Mouse (Mus musculus) kidney, adult 9 months (tissue): ENCODE data around the gene Lsm5.

ENCODE experiments used
- DNase-seq: peaks from one replicate; pipeline ENCODE4 v3.0.0; 2022

Gene Lsm5

GRCm38 (mm10) chr6:56703931-56704900 lies at the start of gene Lsm5:
TSS of gene Lsm5 (minus strand) at chr6:56704710.
- DNase-seq, result peak; percentile 94

GRCm38 (mm10) chr6:56753719-56754118 lies 49.2 kb upstream of the Lsm5 start:
- no peak for DNase-seq

- DNase-seq, result peak; percentile 12
Observed at GRCm38 (mm10) chr6:56745950-56746543, 41.5 kb upstream of the Lsm5 start.

GRCm38 (mm10) chr6:56732545-56732944 lies 28.0 kb upstream of the Lsm5 start:
- no peak for DNase-seq

GRCm38 (mm10) chr6:56720877-56721276 lies 16.4 kb upstream of the Lsm5 start:
- DNase-seq, result no peak

- DNase-seq, result no peak
Observed at GRCm38 (mm10) chr6:56719071-56719470, 14.6 kb upstream of the Lsm5 start.

- peak; percentile 54 for DNase-seq
Observed at GRCm38 (mm10) chr6:56715270-56715666, 10.8 kb upstream of the Lsm5 start.

GRCm38 (mm10) chr6:56714574-56715269 lies 10.2 kb upstream of the Lsm5 start, which contains the start of gene Avl9:
TSS of gene Avl9 (plus strand) at chr6:56714899.
- DNase-seq, result peak; percentile 100

- DNase-seq, result no peak
Observed at GRCm38 (mm10) chr6:56714186-56714573, 9.7 kb upstream of the Lsm5 start.

GRCm38 (mm10) chr6:56692445-56692844 lies 12.1 kb downstream of the Lsm5 start:
- DNase-seq, result no peak

- peak; percentile 73 for DNase-seq
Observed at GRCm38 (mm10) chr6:56691205-56691604, 13.3 kb downstream of the Lsm5 start.

- no peak for DNase-seq
Observed at GRCm38 (mm10) chr6:56688238-56688637, 16.3 kb downstream of the Lsm5 start.

GRCm38 (mm10) chr6:56664410-56664809 lies 40.1 kb downstream of the Lsm5 start:
- no peak for DNase-seq

- DNase-seq, result no peak
Observed at GRCm38 (mm10) chr6:56655393-56655792, 49.1 kb downstream of the Lsm5 start.

GRCm38 (mm10) chr6:56652121-56652592 lies 52.4 kb downstream of the Lsm5 start:
- no peak for DNase-seq
